Mouse (Mus musculus): ENCODE measurements around the gene 2010111I01Rik.

GRCm38 (mm10) chr13:63073911-63074675, 109.4 kb downstream of the 2010111I01Rik start:
- no peak for TF ChIP-seq CTCF (IDR thresholded peaks at IDR 0.05; ENCODE audit: low read depth)
- TF ChIP-seq EP300 (IDR thresholded peaks at IDR 0.05; ENCODE audit: low read depth) = no peak

All from liver, embryonic 14.5 days (tissue).